Mouse (Mus musculus): ENCODE measurements around the gene Abr. TPM values are rescaled to one million over a fixed set of nuclear protein-coding genes. Genes with fewer than 3 reads are reported as not detected.

The Abr gene
- total RNA-seq, 2 experiments from 2014 or later, result 11.3 to 11.6 TPM

DNA sequence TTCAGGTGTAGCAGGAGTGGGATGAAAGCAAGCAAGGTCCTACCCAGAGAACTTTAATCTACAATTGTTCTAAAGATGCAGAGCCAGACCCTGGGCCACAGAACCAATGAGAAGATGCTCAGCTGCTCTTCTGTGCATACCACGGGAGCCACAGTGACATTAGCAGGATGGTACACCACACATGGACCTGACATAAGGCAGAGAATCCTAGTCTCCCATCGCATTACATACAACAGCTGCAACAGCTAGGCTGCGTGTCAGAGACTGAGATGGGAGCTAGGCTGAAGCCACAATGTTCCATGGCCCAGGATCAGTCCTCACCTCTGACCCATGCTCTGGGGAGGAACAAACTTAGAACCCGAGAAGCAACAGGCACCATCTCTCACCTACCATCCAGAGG, 104.0 kb downstream of the Abr start:
- DNase-seq, result no peak

DNA sequence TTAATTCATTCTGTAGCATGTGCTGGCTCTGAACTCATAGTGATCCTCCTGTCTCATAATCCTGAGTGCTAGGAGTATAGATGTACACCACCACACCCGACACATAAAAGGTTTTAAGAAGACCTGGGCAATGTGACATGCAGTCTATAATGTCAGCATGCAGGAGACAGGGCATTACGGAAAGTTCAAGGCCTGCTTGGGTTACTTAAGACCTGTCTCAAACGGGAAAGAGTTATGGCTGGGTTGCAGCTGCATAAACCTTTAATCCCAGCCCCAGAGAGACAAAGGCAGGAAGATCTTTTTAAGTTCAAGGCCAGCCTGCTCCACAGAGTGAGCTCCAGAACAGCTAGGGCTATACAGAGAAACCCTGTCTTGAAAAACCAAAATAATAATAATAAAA, 105.2 kb downstream of the Abr start:
- DNase-seq, result no peak

- no peak for DNase-seq
Observed at GRCm38 (mm10) chr11:76515123-76515522, 107.0 kb downstream of the Abr start.

- DNase-seq, result no peak
Observed at GRCm38 (mm10) chr11:76510977-76511376, 111.1 kb downstream of the Abr start.

- DNase-seq, result peak; percentile 44
Observed at GRCm38 (mm10) chr11:76509751-76510723, 112.1 kb downstream of the Abr start.

DNA sequence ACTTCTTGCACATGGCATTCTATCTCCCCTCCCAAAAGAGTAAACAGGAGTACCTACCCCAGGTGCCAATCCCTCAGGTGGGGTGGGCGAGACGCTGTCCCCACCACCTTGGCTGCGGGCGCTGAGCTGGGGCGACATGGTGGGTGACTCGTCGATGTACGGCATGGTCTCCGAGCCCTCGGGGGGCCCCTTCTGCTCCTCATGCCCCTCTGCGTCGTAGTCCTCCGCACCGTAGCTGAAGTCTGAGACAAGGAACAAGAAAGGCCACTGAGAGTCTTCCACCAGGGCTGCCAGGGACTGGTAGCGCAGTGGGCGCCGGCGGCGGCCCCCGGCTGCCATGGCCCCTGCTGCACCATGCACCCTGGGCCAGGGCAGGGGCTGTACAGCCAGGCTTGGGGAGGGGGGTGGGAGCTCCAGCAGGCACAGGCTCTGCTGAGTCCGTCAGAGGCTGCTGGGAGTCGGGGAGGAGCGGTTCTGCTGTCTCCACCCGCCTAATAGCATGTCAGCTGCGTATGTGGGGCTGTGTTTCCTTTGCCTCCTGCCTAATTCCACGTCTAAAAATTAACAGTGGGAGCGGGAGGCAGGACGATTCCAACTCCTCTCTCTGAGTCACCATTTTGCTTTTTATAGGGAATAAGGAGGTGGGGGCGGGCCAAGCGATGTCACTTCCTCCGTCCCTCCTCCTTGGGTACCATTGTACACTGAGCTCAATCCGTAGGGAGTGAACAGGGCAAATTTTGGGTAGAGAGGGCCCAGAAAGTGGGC, 113.1 kb downstream of the Abr start:
- DNase-seq, result no peak

GRCm38 (mm10) chr11:76508125-76508524, 114.0 kb downstream of the Abr start:
- DNase-seq, result no peak

DNA sequence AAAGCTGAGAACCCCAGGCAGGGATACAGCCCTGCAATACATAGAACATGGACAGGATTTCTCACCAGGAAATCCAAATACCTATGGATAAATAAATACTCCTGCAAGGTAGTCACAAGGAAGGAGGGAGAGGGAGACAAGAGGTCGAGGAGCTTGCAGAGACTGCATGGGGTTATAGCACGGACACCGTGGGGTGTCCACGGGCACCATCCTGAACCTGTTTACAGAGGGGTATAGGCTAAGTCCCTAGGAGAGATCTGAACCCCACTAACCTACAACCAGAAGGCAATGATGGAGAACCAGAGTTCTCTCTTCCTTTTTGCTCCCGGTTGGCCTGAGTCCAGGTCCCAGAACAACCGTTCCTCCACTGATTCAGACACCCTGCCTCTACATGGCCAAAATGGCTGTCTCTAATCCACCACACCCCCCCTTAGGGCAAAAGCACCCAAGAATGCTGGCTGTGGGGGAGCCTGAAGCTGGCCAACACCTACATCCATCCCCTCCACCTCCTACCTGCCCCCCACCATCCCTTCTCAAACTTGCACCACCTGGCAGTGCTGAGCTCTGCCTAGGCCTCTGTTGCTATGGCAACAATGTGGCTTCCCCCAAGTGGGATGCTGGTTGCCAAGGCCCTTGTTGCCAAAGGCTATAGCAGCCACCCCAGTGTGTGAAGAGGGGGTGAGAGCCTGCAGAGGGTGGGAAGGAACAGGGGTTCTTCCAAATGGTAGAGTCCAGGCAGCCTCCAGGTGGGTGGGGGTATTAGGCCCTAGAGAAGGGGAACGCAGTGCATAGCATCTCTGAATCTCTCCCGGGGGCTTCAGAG, 114.6 kb downstream of the Abr start:
- DNase-seq, result no peak

GRCm38 (mm10) chr11:76506514-76507228, 115.4 kb downstream of the Abr start:
- peak; percentile 47 for DNase-seq

DNA sequence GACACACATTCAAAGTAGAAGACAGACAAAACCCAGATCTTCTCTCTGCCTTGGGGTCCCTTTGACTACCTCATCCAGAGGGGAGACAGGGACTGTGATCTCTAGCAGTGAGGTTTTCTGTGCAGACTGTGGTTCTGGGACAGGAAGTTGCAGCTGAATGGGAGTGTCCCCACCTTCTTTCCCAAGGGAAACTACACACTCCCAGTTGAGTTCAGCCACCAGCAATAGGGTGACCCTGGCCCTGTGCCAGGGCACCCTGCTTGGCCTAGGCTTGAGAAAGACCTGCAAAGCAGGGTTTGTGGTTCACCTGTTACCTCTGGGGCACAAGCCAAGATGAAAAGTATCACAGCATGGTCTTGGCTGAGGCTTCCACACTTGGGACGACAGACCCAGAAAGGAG, 117.0 kb downstream of the Abr start:
- no peak for DNase-seq

DNA sequence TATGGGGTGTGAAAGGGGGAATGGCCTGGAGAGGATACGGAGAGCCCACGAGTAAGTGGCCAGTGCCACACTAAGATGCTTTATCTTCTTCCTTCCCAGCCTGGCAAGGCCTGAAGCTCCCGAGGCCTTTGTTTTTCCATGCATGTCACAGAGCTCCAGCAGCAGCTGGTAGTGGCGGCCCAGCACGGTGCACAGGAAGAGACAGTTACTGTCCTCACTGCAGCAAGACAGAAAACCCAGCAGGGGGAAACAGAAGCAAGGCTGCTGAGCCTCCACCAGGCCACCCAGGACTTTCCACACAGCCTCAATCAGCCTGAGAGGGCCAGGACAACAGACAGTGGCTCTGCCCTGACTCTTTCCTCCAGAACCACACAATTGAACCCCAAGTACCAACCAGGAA, 118.1 kb downstream of the Abr start:
- DNase-seq, result no peak

DNA sequence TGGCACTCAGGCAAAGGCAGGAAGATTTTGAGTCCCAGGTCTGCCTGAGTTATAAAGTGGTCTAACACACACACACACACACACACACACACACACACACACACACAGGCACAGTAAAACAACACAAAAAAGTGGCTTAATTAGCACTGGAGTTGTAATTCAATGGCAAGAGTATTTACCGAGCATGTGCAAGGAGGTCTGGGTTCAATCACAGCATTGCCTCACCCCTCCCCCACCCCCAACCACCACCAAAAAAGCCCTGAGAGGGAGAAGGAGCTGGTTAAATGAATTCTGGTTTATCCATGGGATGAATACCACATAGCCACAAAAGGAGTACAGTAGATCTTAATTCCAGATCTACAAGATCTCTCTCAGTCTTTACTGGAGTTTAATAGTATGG, 122.1 kb downstream of the Abr start:
- no peak for DNase-seq

DNA sequence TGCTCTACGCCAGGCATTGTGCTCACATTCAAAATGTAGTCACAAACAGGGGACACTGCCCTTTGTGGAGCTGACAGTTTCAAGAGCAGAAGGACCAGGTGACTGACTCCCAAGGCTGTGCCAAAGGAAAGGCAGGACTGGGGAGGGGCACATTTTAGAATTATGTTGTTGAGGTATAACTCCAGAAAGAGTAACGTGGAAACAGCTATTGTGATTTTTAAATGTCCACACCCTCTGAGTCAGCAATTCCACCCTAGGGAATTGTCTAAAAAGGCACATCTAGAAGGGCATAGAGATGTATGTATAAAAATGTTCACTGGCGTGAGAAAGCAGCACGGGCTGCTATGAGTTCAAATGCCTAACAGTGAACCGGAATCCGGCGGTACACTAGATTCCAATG, 122.5 kb downstream of the Abr start:
- no peak for DNase-seq

DNA sequence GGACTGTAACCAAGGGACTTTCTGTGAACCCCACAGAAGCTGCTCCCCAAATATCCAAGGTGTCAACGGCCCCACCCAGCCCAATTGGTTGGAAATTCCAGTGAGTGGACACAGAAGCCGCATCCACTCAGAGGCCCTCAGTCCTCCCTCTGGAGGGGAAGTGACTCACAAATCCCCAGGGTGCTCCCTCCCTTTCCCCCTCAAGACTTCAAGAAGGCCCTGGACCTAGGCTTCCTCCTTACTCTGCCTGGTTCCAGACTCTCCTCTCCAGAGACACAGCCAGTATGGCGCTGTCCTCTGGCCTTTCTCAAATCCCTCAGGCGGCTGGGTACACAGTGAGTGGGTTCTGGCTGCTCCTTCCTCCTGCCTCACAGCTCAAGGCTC, 124.4 kb downstream of the Abr start:
- peak; percentile 33 for DNase-seq

- no peak for DNase-seq
Observed at GRCm38 (mm10) chr11:76497066-76497768, 124.9 kb downstream of the Abr start.

DNA sequence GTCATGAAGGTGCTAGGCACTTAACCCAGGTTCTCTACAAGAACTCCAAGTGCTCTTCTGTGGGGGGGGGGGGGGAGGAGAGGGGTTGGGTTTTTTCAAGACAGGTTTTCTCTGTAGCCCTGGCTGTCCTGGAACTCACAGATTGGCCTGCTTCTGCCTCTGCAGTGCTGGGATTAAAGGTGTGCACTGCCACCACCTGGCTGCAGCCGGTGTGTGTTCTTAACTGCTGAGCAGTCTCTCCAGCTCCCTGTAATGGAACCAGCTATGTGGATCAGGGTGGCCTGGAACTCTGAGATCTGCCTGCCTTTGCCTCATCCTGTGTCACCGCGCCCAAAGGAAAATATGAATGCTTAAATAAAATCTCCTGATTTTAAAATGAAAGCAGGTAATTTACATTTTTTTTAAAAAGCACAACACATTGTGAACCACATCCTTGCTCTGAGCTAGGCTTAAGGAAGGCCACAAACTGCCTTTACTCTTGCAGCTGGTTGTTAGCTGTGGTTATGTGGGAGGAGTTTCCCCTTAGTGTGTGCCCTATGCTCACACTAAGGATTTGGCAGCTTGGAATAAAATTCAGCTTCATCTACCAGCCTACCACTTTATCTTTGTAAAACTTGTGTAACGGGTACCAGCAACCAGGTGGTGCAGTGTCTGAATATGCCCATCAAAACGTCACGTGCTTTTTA, 125.9 kb downstream of the Abr start:
- DNase-seq, result no peak

DNA sequence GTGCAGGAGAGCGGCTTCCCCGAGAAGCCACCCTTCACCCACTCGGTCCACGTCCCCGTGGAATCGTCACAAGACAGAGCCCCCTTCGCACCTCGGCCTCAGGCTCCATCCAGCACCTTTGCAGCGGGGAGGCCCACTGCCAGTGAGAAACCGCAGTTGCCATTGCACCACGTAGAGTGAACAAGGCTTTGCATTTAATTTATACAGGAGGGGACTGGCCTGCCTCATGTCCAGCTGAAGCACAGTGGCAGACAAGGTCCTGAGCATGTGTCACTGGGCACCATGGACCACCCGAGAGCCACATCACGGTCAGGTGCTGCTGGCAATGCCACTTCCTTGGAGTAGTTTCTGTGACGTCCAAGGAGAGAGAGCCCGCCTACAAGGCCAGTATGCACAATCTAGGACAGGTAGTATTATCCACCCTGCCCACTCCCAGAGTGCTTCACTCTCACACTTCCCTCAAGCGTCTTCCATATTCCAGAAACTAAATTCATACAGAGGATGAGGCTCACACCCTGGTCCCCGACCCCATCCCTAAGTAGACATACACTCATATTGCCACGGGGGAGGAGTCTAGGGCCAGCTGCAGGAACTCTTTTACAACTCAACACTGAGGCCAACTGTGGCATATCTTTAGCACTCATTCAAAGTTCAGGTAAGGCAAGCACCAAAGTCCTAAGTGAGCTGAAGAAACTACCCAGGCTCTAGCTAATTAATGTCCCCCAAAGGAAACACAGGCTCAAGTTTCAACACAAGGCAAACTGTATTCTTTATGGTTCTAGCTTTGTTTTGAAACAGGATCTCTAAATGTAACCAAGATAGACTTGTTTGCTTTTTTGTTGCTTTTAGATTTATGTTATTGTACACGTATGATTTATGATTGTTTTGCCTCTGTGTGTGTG, 126.7 kb downstream of the Abr start:
- DNase-seq, result no peak

DNA sequence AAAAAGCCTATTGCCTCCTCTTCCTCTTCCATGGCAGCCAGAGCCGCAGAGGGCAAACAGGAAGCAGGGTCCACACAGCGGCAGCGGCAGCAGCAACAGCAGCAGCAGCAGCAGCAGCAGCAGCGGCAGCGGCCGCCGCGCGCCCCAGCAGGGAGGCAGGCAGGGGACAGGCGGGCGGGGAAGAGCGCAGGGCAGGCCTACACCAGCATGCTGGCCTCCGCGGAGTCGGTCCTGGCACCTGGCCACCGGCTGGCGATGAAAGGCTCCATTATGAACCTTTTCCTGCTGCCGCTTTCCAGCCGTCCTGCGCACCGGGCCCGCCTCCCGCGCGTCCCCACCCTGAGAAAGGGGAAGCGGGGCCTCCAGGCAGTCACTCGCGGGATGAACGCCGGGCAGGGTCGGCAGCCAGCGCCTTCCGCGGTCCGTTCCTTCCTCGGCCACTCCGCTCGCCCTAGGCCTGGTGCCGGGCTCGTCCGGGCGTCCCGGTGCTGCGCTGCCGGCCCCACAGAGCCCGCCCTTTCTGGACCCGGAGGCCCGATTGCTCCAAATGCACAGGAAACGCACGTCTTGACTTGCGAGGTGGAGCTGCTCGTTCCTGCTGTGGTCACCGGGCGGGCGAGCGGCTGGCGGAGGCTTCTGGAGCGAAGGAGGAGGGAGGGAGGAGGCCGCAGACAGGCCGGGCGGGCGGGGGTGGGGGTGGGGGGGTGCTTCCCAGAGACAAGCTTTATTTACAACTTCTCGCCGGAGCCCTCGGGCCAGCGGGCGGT, 127.6 kb downstream of the Abr start:
- DNase-seq, result peak; percentile 87

Data from gastrocnemius, postnatal 25 days (tissue).